Mouse (Mus musculus): Measurements from ENCODE around the gene Tspan5. TPM values are rescaled to one million over a fixed set of nuclear protein-coding genes. Genes with fewer than 3 reads are reported as not detected.

Tspan5 gene
- polyA plus RNA-seq, 1 experiment from 2014 or later = 86.9 TPM

- Histone ChIP-seq H3K27ac (ENCODE audit: low read depth, low read length) (no peak overlapping the region), H3K4me2 (ENCODE audit: low read length) (no peak overlapping the region; the same call in 1 of the 2 replicates), H3K9ac (ENCODE audit: low read depth, low read length) (no peak overlapping the region), H3K4me3 (ENCODE audit: low read length) (no peak overlapping the region), H3K36me3 (ENCODE audit: control insufficient read depth, insufficient read depth, low read length) (no peaks in the 10 kb centered on the region), H3K27me3 (replicated peaks; ENCODE audit: control insufficient read depth, insufficient read depth, low read length) (no peaks in the 10 kb centered on the region), H3K4me1 (ENCODE audit: control insufficient read depth, insufficient read depth, low read depth, low read length) (peaks cover 23% of the 10 kb centered on the region), H3K9me3 (ENCODE audit: control insufficient read depth, low read length) (no peaks in the 10 kb centered on the region)
- 41% methylated on average over 9 of the region's 9 CpGs for WGBS
- no peak for ATAC-seq
Measured at GRCm38 (mm10) chr3:138823857-138824256, 81.9 kb downstream of the Tspan5 start.

- Histone ChIP-seq H3K36me3 (ENCODE audit: control insufficient read depth, insufficient read depth, low read length) (no peaks in the 10 kb centered on the region), H3K4me2 (ENCODE audit: low read length) (no peak overlapping the region), H3K9ac (ENCODE audit: low read depth, low read length) (no peak overlapping the region), H3K4me1 (ENCODE audit: control insufficient read depth, insufficient read depth, low read depth, low read length) (peaks cover 21% of the 10 kb centered on the region), H3K27ac (ENCODE audit: low read depth, low read length) (no peak overlapping the region), H3K27me3 (replicated peaks; ENCODE audit: control insufficient read depth, insufficient read depth, low read length) (no peaks in the 10 kb centered on the region), H3K4me3 (ENCODE audit: low read length) (no peak overlapping the region), H3K9me3 (ENCODE audit: control insufficient read depth, low read length) (no peaks in the 10 kb centered on the region)
- 69% methylated on average over 6 of the region's 6 CpGs for WGBS
- ATAC-seq = no peak
Measured at GRCm38 (mm10) chr3:138825296-138825695, 83.3 kb downstream of the Tspan5 start.

DNA sequence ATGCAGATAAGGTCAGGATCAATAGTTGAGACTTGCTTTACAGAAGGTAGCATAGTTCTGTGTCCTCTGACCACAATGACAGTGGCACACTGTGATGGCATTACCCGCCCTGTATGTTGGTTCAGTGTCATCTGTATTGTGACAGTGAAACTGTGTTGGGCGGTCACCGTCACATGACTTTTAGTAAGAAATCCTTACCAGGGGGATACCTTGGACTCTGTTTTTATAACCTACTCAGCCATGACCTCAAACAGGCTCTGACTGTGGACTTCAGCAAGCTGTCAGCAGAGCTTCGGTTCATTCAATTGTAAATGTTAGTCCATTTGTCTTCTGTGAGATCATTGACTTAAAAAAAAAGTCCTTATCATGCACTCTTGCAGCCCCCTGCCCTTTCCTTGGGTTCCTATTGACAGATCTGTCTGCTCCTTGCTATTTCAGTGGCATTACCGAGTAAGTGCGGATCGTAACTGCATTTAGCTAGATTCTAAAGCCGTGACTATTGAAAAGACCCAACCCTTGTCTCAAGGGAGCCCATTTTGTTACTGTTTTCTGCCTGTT lies 84.3 kb downstream of the Tspan5 start:
- H3K4me2 ChIP-seq (ENCODE audit: low read length) = no peak overlapping the region
- WGBS = 54% methylated on average over 8 of the region's 8 CpGs
- H3K27me3 ChIP-seq (replicated peaks; ENCODE audit: control insufficient read depth, insufficient read depth, low read length) = no peaks in the 10 kb centered on the region
- H3K9ac ChIP-seq (ENCODE audit: low read depth, low read length) = no peak overlapping the region
- no peaks in the 10 kb centered on the region for H3K9me3 ChIP-seq (ENCODE audit: control insufficient read depth, low read length)
- H3K4me3 ChIP-seq (ENCODE audit: low read length) = no peak overlapping the region
- H3K27ac ChIP-seq (ENCODE audit: low read depth, low read length) = no peak overlapping the region
- no peak for ATAC-seq
- H3K4me1 ChIP-seq (ENCODE audit: control insufficient read depth, insufficient read depth, low read depth, low read length) = peaks cover 15% of the 10 kb centered on the region
- H3K36me3 ChIP-seq (ENCODE audit: control insufficient read depth, insufficient read depth, low read length) = no peaks in the 10 kb centered on the region

- Histone ChIP-seq H3K36me3 (ENCODE audit: control insufficient read depth, insufficient read depth, low read length) (no peaks in the 10 kb centered on the region), H3K9ac (ENCODE audit: low read depth, low read length) (no peak overlapping the region), H3K27ac (ENCODE audit: low read depth, low read length) (peak overlapping the region; percentile 59; the same call in 1 of the 2 replicates), H3K27me3 (replicated peaks; ENCODE audit: control insufficient read depth, insufficient read depth, low read length) (no peaks in the 10 kb centered on the region), H3K4me3 (ENCODE audit: low read length) (no peak overlapping the region), H3K4me2 (ENCODE audit: low read length) (no peak overlapping the region), H3K9me3 (ENCODE audit: control insufficient read depth, low read length) (no peaks in the 10 kb centered on the region), H3K4me1 (ENCODE audit: control insufficient read depth, insufficient read depth, low read depth, low read length) (peaks cover 4% of the 10 kb centered on the region)
- ATAC-seq = peak; percentile 70; the same call in 1 of the 2 replicates
- WGBS = 67% methylated on average over 9 of the region's 9 CpGs
Measured at GRCm38 (mm10) chr3:138832827-138833517, 91.0 kb downstream of the Tspan5 start.

DNA sequence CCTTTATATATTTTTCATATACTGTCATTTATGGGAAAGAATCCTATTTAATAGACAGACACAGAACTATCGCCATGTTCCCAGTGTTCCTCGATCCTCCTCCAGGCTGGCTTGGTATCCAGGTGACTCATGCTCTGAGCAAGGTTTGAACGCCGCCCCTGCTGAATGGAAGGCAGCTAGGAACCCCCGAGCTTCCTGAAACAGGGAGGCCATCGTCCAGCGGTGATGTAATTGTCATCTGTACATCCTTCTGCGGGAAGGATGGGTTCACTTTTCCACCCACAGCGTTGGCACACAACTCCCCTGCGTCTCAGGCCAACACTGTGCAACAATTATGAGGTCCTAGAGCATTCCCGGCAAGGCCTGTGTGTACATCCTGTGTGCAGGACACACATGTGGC lies 92.2 kb downstream of the Tspan5 start:
- Histone ChIP-seq H3K27ac (ENCODE audit: low read depth, low read length) (no peak overlapping the region), H3K27me3 (replicated peaks; ENCODE audit: control insufficient read depth, insufficient read depth, low read length) (no peaks in the 10 kb centered on the region), H3K9ac (ENCODE audit: low read depth, low read length) (no peak overlapping the region), H3K4me1 (ENCODE audit: control insufficient read depth, insufficient read depth, low read depth, low read length) (peaks cover 4% of the 10 kb centered on the region), H3K4me3 (ENCODE audit: low read length) (no peak overlapping the region), H3K36me3 (ENCODE audit: control insufficient read depth, insufficient read depth, low read length) (no peaks in the 10 kb centered on the region), H3K9me3 (ENCODE audit: control insufficient read depth, low read length) (no peaks in the 10 kb centered on the region), H3K4me2 (ENCODE audit: low read length) (no peak overlapping the region)
- 91% methylated on average over 11 of the region's 11 CpGs for WGBS
- no peak for ATAC-seq

- Histone ChIP-seq H3K36me3 (ENCODE audit: control insufficient read depth, insufficient read depth, low read length) (no peaks in the 10 kb centered on the region), H3K4me3 (ENCODE audit: low read length) (no peak overlapping the region), H3K9ac (ENCODE audit: low read depth, low read length) (no peak overlapping the region), H3K4me1 (ENCODE audit: control insufficient read depth, insufficient read depth, low read depth, low read length) (peaks cover 6% of the 10 kb centered on the region), H3K9me3 (ENCODE audit: control insufficient read depth, low read length) (no peaks in the 10 kb centered on the region), H3K27me3 (replicated peaks; ENCODE audit: control insufficient read depth, insufficient read depth, low read length) (no peaks in the 10 kb centered on the region), H3K4me2 (ENCODE audit: low read length) (no peak overlapping the region), H3K27ac (ENCODE audit: low read depth, low read length) (no peak overlapping the region)
- 70% methylated on average over 5 of the region's 5 CpGs for WGBS
- ATAC-seq = no peak
Measured at GRCm38 (mm10) chr3:138836937-138837336, 94.9 kb downstream of the Tspan5 start.

GRCm38 (mm10) chr3:138837651-138838050 lies 95.7 kb downstream of the Tspan5 start:
- 84% methylated on average over 6 of the region's 6 CpGs for WGBS
- no peak overlapping the region for H3K4me3 ChIP-seq (ENCODE audit: low read length)
- no peaks in the 10 kb centered on the region for H3K27me3 ChIP-seq (replicated peaks; ENCODE audit: control insufficient read depth, insufficient read depth, low read length)
- H3K4me1 ChIP-seq (ENCODE audit: control insufficient read depth, insufficient read depth, low read depth, low read length) = peaks cover 6% of the 10 kb centered on the region
- no peak overlapping the region for H3K9ac ChIP-seq (ENCODE audit: low read depth, low read length)
- ATAC-seq = no peak
- H3K4me2 ChIP-seq (ENCODE audit: low read length) = no peak overlapping the region
- no peaks in the 10 kb centered on the region for H3K36me3 ChIP-seq (ENCODE audit: control insufficient read depth, insufficient read depth, low read length)
- no peaks in the 10 kb centered on the region for H3K9me3 ChIP-seq (ENCODE audit: control insufficient read depth, low read length)
- H3K27ac ChIP-seq (ENCODE audit: low read depth, low read length) = no peak overlapping the region

GRCm38 (mm10) chr3:138839656-138840055 lies 97.7 kb downstream of the Tspan5 start:
- no peak for ATAC-seq
- Histone ChIP-seq H3K4me2 (ENCODE audit: low read length) (no peak overlapping the region), H3K4me3 (ENCODE audit: low read length) (no peak overlapping the region), H3K9ac (ENCODE audit: low read depth, low read length) (no peak overlapping the region), H3K36me3 (ENCODE audit: control insufficient read depth, insufficient read depth, low read length) (no peaks in the 10 kb centered on the region), H3K27ac (ENCODE audit: low read depth, low read length) (no peak overlapping the region), H3K4me1 (ENCODE audit: control insufficient read depth, insufficient read depth, low read depth, low read length) (peaks cover 3% of the 10 kb centered on the region; the same call in 1 of the 2 replicates), H3K9me3 (ENCODE audit: control insufficient read depth, low read length) (no peaks in the 10 kb centered on the region), H3K27me3 (replicated peaks; ENCODE audit: control insufficient read depth, insufficient read depth, low read length) (no peaks in the 10 kb centered on the region)
- WGBS = 78% methylated on average over 6 of the region's 6 CpGs

DNA sequence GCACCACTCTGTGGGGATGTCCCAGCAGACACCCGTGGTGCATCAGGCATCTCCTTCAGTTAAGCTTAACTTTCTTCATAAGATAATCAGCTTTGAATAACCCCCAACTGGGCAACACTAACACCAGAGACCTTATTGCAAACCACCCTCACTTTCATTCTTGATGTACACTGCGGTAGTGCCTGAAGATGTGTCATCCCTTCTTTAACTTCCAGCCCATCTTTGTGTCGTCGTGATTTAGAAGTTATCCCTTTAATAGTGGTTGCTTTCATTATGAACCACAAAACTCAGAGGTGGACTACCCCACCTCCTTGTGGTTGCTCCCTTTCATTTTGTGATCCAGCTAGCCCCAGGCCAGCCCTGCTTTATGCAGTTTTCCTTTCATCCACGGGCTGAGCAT lies 99.3 kb downstream of the Tspan5 start:
- H3K4me1 ChIP-seq (ENCODE audit: control insufficient read depth, insufficient read depth, low read depth, low read length) = peaks cover 3% of the 10 kb centered on the region; the same call in 1 of the 2 replicates
- H3K9ac ChIP-seq (ENCODE audit: low read depth, low read length) = no peak overlapping the region
- H3K4me3 ChIP-seq (ENCODE audit: low read length) = no peak overlapping the region
- H3K27me3 ChIP-seq (replicated peaks; ENCODE audit: control insufficient read depth, insufficient read depth, low read length) = no peaks in the 10 kb centered on the region
- H3K36me3 ChIP-seq (ENCODE audit: control insufficient read depth, insufficient read depth, low read length) = no peaks in the 10 kb centered on the region
- no peak for ATAC-seq
- no peaks in the 10 kb centered on the region for H3K9me3 ChIP-seq (ENCODE audit: control insufficient read depth, low read length)
- 46% methylated on average over 5 of the region's 5 CpGs for WGBS
- H3K4me2 ChIP-seq (ENCODE audit: low read length) = no peak overlapping the region
- no peak overlapping the region for H3K27ac ChIP-seq (ENCODE audit: low read depth, low read length)
